ENCODE assay signal across 12 mouse cellular contexts in genomic region chr2:68744599-68744998, GRCm38 (mm10).
A peak's percentile ranks its signal among the peaks of the same experiment; 100 is the strongest.
DNase-seq lines count a peak whose midpoint lies in the region; ATAC-seq lines count a peak whose summit lies in the region.
"Had no signal": no experiment of that assay in that cellular context is flagged by ENCODE, and none has a peak within 500 bp of the region (broad histone marks: within the 10 kb centered on the region; RNA-seq: fewer than 3 reads in every experiment).

No protein-coding gene starts in this region.

- intact Hi-C loops in gastrocnemius, postnatal 14 days (cut with DNase I; ENCODE audit: low total_unique reads) = no loop called here

- ATAC-seq in CD4-positive, CD25-positive, alpha-beta regulatory T cell, adult 4 months = no peak

- peak; percentile 26 for DNase-seq in CD4-positive, CD25-positive, alpha-beta regulatory T cell, adult 2 months (ENCODE audit: low read depth, low spot score)
- DNase-seq in layer of hippocampus, adult 11-12 months (ENCODE audit: low spot score) = peak; percentile 8
- no peak for DNase-seq in layer of hippocampus, postnatal 10 days (ENCODE audit: low spot score in 2 of 2)
- DNase-seq in WW6 (ENCODE audit: low read depth, low spot score) = peak; percentile 20
- peak; percentile 2 for DNase-seq in lung, postnatal 14 days
- no peak for DNase-seq in gastrocnemius, postnatal 14 days
- no peak for DNase-seq in layer of hippocampus, postnatal 14 days (ENCODE audit: low spot score in 2 of 2)
- DNase-seq: B cell, adult 2 months; cerebellum, adult 11-12 months; layer of hippocampus, postnatal 36 days; right cerebral cortex, postnatal 4 days had no signal

Comparison
In these comparisons a context has a peak if more than half of its experiments do, and no peak if none do; other contexts are left out.
1. DNase-seq: peak in CD4-positive, CD25-positive, alpha-beta regulatory T cell, adult 2 months (single experiment), layer of hippocampus, adult 11-12 months (single experiment), WW6 (single experiment) and lung, postnatal 14 days (single experiment); none in layer of hippocampus, postnatal 10 days (0 of 2), gastrocnemius, postnatal 14 days (single experiment) and layer of hippocampus, postnatal 14 days (0 of 2).